Mouse (Mus musculus): Measurements from ENCODE around the gene Nudt3.

- TF ChIP-seq CTCF (IDR thresholded peaks at IDR 0.05; ENCODE audit: low read depth, low read length): no peak
- no peak for TF ChIP-seq GATA2 (IDR thresholded peaks at IDR 0.05; ENCODE audit: borderline replicate concordance, low read depth, low read length)
- no peak for TF ChIP-seq GATA1 (IDR thresholded peaks at IDR 0.05; ENCODE audit: borderline replicate concordance, low read length)
- TF ChIP-seq TAL1 (conservative IDR thresholded peaks at IDR 0.05; ENCODE audit: low read depth, low read length): no peak
Observed at GRCm38 (mm10) chr17:27556315-27557011, 66.8 kb downstream of the Nudt3 start, which contains the start of gene Hmga1.

Measured in G1E (cell line).